Mouse (Mus musculus): ENCODE measurements around the gene Rac1. TPM values are rescaled to one million over a fixed set of nuclear protein-coding genes. Genes with fewer than 3 reads are reported as not detected.

Gene Rac1
- polyA plus RNA-seq, 1 experiment, result 44.2 TPM

DNA sequence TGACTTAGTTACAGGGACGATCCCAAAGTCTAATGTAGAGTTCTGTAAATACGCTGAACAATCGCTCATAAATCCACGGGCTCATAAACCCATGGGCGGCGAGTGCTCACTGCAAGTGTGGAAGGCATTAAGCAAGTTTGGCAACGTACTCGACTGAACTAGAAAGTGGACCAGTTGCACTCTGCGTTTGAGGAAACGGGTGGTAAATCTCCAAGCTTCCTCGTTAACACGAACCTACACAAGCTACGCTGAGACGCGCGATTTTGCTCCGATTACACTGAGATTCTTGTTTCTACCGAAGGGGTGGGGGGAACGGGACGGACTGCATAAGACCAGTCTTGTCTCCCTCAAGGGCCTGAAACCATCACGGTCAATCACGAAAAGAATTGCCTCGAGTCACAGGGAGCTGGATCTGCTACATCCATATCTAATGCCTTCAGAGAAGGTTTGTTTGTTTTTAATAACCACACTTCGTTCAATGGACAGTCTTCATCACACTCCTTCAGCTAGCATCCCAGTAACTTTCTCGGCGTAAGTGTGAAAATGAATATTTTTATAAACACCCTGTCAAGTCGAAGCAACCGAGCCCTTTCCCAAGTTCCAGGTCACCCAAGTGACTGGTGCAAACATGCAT lies 1.0 kb downstream of the Rac1 start:
- peak overlapping the region; percentile 96 for H3K4me3 ChIP-seq (ENCODE audit: control insufficient read depth, low read depth, low read length)
- H3K4me1 ChIP-seq (ENCODE audit: control insufficient read depth, insufficient read depth, low read length), result peaks cover 12% of the 10 kb centered on the region
- no peaks in the 10 kb centered on the region for H3K27me3 ChIP-seq (ENCODE audit: control insufficient read depth, insufficient read depth, low read length)
- H3K27ac ChIP-seq (ENCODE audit: control insufficient read depth, insufficient read depth, low read depth, low read length), result peak overlapping the region; percentile 96
- H3K36me3 ChIP-seq (ENCODE audit: control insufficient read depth, insufficient read depth, low read length), result no peaks in the 10 kb centered on the region
- TF ChIP-seq POLR2A (IDR thresholded peaks at IDR 0.05; ENCODE audit: control insufficient read depth, low read depth, low read length) (no peak), CTCF (IDR thresholded peaks at IDR 0.05; ENCODE audit: control insufficient read depth, insufficient read depth, insufficient replicate concordance, low read depth, low read length) (no peak)

DNA sequence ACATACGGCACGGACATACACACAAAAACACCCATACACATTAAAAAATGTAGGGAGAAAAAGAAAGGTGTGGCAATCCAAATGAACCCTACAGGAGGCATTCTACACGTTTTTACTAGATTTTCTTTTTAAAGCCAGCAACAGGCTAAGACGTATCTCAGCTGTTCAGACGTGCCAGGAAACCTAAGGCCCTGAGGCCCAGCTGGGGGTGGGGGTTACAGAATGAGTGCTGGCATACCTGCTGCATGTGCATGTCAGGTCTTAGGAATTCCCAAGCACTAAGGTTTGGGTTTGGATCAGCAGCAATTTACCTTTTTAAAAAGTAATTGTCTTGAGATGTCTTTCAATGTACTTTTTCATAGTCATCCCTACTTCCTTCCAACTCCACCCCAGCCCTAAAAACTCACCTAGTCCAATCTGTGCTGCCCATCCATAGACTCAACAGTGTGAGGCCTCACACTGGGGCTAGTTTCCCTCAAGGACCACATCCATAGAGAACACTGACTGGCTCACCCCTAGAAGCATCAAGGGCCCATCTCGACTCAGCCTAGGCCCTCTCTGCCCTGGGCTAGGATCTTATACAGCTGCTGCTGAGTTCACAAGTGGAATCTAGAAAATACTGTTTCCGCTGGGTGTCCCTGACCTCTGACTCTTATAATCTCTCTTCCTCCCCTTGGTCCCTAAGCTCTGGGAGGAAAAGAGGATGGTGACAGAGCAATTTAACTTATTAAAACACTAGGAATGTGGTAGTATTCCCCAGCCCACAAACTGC lies 2.2 kb downstream of the Rac1 start:
- TF ChIP-seq POLR2A (IDR thresholded peaks at IDR 0.05; ENCODE audit: control insufficient read depth, low read depth, low read length), result no peak
- no peak for TF ChIP-seq CTCF (IDR thresholded peaks at IDR 0.05; ENCODE audit: control insufficient read depth, insufficient read depth, insufficient replicate concordance, low read depth, low read length)
- Histone ChIP-seq H3K36me3 (ENCODE audit: control insufficient read depth, insufficient read depth, low read length) (no peaks in the 10 kb centered on the region), H3K4me3 (ENCODE audit: control insufficient read depth, low read depth, low read length) (no peak overlapping the region)

DNA sequence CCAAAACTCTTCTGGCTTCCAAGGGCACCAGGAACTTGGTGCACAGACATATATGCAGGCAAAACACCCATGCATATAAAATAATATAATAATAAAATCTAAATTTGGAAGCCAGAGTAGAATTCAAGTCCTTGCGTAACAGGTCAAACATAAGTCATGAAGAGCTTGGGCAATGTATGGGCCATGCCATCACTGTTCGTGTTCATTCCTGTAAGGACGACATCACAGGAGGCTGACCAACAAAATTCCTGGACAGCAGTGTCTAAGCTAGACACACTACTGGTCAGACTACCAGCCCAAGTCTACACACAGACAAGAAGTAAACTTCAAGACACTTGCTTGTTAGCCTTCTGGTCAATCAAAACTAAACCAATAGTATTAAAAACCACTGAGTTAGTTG lies 5.0 kb downstream of the Rac1 start:
- Histone ChIP-seq H3K4me3 (ENCODE audit: control insufficient read depth, low read depth, low read length) (no peak overlapping the region), H3K27me3 (ENCODE audit: control insufficient read depth, insufficient read depth, low read length) (no peaks in the 10 kb centered on the region), H3K27ac (ENCODE audit: control insufficient read depth, insufficient read depth, low read depth, low read length) (no peak overlapping the region), H3K4me1 (ENCODE audit: control insufficient read depth, insufficient read depth, low read length) (peaks cover 16% of the 10 kb centered on the region), H3K36me3 (ENCODE audit: control insufficient read depth, insufficient read depth, low read length) (no peaks in the 10 kb centered on the region)
- TF ChIP-seq CTCF (IDR thresholded peaks at IDR 0.05; ENCODE audit: control insufficient read depth, insufficient read depth, insufficient replicate concordance, low read depth, low read length) (no peak), POLR2A (IDR thresholded peaks at IDR 0.05; ENCODE audit: control insufficient read depth, low read depth, low read length) (no peak)

More for the DNA sequence above, 2.2 kb downstream of the Rac1 start:
- no peak overlapping the region for H3K27ac ChIP-seq (ENCODE audit: control insufficient read depth, insufficient read depth, low read depth, low read length)
- H3K4me1 ChIP-seq (ENCODE audit: control insufficient read depth, insufficient read depth, low read length), result peaks cover 12% of the 10 kb centered on the region
- H3K27me3 ChIP-seq (ENCODE audit: control insufficient read depth, insufficient read depth, low read length), result no peaks in the 10 kb centered on the region

DNA sequence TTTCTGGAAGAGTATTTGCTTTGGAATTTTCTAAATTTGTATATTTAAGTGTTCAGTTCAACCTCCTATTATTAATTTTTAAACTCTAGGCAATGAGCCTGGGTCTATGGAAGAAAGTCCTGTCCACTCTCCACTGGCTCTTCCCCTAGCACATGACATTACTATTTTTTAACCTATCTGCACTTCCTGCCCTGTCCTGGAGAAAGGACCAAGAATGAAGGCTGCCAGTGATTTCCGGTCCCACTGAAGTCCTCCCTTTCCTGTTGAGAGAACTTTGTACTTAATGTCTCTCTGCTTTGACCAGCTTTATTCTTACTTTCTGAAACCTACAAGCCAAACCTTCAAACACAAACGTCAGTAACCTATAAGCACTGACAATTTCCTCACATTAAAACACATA lies 7.4 kb downstream of the Rac1 start:
- TF ChIP-seq CTCF (IDR thresholded peaks at IDR 0.05; ENCODE audit: control insufficient read depth, insufficient read depth, insufficient replicate concordance, low read depth, low read length), result no peak
- TF ChIP-seq POLR2A (IDR thresholded peaks at IDR 0.05; ENCODE audit: control insufficient read depth, low read depth, low read length), result no peak
- Histone ChIP-seq H3K27me3 (ENCODE audit: control insufficient read depth, insufficient read depth, low read length) (no peaks in the 10 kb centered on the region), H3K27ac (ENCODE audit: control insufficient read depth, insufficient read depth, low read depth, low read length) (no peak overlapping the region), H3K4me3 (ENCODE audit: control insufficient read depth, low read depth, low read length) (no peak overlapping the region), H3K4me1 (ENCODE audit: control insufficient read depth, insufficient read depth, low read length) (peaks cover 9% of the 10 kb centered on the region), H3K36me3 (ENCODE audit: control insufficient read depth, insufficient read depth, low read length) (no peaks in the 10 kb centered on the region)

DNA sequence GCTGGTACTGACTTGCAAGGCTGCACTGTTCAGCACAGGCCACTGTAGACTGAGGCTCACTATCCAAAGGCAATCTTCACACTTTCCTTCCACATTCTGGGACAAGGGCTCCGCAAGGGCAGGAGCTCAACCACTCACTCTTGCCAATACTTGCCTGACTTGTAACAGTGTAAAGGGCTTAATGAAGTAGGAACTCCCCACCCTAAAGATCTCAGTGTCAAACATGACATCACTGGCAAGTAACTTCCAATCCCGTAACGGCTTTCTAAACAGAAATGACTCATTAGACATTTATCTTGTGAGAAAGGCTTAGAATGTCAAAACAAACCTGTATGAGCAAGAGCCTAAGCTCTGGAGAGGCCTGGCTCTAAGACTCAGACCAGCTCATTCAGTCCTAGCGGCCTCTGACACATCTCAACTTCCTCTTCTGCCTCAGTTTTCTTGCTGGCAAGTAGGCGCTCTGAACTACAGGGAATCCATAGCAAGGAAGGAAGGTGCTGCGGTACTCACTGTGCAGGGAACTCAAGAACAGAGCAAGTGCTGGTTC lies 9.7 kb downstream of the Rac1 start:
- Histone ChIP-seq H3K27me3 (ENCODE audit: control insufficient read depth, insufficient read depth, low read length) (no peaks in the 10 kb centered on the region), H3K4me1 (ENCODE audit: control insufficient read depth, insufficient read depth, low read length) (peaks cover 9% of the 10 kb centered on the region), H3K36me3 (ENCODE audit: control insufficient read depth, insufficient read depth, low read length) (peaks cover 1% of the 10 kb centered on the region; the same call in 1 of the 2 replicates), H3K4me3 (ENCODE audit: control insufficient read depth, low read depth, low read length) (no peak overlapping the region), H3K27ac (ENCODE audit: control insufficient read depth, insufficient read depth, low read depth, low read length) (no peak overlapping the region)
- no peak for TF ChIP-seq CTCF (IDR thresholded peaks at IDR 0.05; ENCODE audit: control insufficient read depth, insufficient read depth, insufficient replicate concordance, low read depth, low read length)
- TF ChIP-seq POLR2A (IDR thresholded peaks at IDR 0.05; ENCODE audit: control insufficient read depth, low read depth, low read length), result no peak

DNA sequence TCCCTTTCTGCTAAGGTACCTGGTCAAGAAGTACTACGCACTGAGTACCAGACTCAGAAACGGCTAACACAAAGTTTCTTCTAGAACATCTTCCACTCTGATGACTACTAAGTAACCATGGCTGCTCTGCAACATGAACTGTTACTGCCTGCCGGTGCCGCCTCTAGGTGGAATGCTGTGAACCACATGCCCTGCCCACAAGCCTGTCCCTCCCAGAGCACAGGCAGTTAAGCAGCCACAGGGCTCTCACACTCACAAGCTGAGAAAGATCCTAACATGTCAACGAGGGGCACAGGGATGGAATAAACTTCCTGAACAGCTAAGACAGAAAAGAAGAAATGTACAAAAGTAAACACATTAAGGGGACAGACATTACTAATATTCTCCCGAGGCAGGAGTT lies 10.4 kb downstream of the Rac1 start:
- H3K27me3 ChIP-seq (ENCODE audit: control insufficient read depth, insufficient read depth, low read length), result no peaks in the 10 kb centered on the region
- TF ChIP-seq POLR2A (IDR thresholded peaks at IDR 0.05; ENCODE audit: control insufficient read depth, low read depth, low read length) (no peak), CTCF (IDR thresholded peaks at IDR 0.05; ENCODE audit: control insufficient read depth, insufficient read depth, insufficient replicate concordance, low read depth, low read length) (no peak)
- H3K4me3 ChIP-seq (ENCODE audit: control insufficient read depth, low read depth, low read length), result no peak overlapping the region
- no peak overlapping the region for H3K27ac ChIP-seq (ENCODE audit: control insufficient read depth, insufficient read depth, low read depth, low read length)
- H3K4me1 ChIP-seq (ENCODE audit: control insufficient read depth, insufficient read depth, low read length), result peaks cover 9% of the 10 kb centered on the region
- peaks cover 1% of the 10 kb centered on the region; the same call in 1 of the 2 replicates for H3K36me3 ChIP-seq (ENCODE audit: control insufficient read depth, insufficient read depth, low read length)

DNA sequence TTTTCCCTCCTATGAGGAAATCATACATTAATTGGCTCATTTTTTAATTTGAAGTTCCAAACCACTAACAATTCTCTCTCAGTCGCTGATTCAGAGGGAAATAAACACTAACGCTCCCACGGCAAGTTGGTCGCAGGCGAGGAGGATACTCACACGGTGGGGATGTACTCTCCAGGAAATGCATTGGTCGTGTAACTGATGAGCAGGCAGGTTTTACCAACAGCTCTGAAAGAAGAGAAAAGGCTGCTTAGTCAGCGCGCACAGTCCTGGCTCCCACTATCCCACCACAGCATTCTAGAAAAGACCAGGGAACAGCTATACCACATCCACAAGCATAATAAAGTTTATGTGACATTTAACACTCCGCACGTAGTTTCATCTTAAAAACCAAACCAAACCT lies 10.8 kb downstream of the Rac1 start:
- Histone ChIP-seq H3K4me1 (ENCODE audit: control insufficient read depth, insufficient read depth, low read length) (peaks cover 9% of the 10 kb centered on the region), H3K27ac (ENCODE audit: control insufficient read depth, insufficient read depth, low read depth, low read length) (no peak overlapping the region), H3K36me3 (ENCODE audit: control insufficient read depth, insufficient read depth, low read length) (peaks cover 1% of the 10 kb centered on the region; the same call in 1 of the 2 replicates), H3K4me3 (ENCODE audit: control insufficient read depth, low read depth, low read length) (no peak overlapping the region), H3K27me3 (ENCODE audit: control insufficient read depth, insufficient read depth, low read length) (no peaks in the 10 kb centered on the region)
- TF ChIP-seq POLR2A (IDR thresholded peaks at IDR 0.05; ENCODE audit: control insufficient read depth, low read depth, low read length), result no peak
- TF ChIP-seq CTCF (IDR thresholded peaks at IDR 0.05; ENCODE audit: control insufficient read depth, insufficient read depth, insufficient replicate concordance, low read depth, low read length), result no peak
